Mouse (Mus musculus) small intestine, adult 10 weeks (tissue): ENCODE measurements around the gene Col8a2. TPM values are rescaled to one million over a fixed set of nuclear protein-coding genes. Genes with fewer than 3 reads are reported as not detected.

Experiments used
- polyA plus RNA-seq: library from polyadenylated mRNA; stranded (reverse); fragments of 350-450 nt; fragmentation: Illumina TruSeq; extraction: RNeasy Lipid Tissue Mini Kit (QIAGEN cat#74804); gene quantifications from one replicate; pipeline ENCODE4 v1.2.3, GENCODE M21; 2014; ENCODE audit warnings: low replicate concordance

The Col8a2 gene
- polyA plus RNA-seq = 0.71 TPM

GRCm38 (mm10) chr4:126286492-126286891, at the start of gene Col8a2:
Gene Col8a2, plus strand, starts transcription at chr4:126286793.

GRCm38 (mm10) chr4:126256131-126256791, 30.3 kb upstream of the Col8a2 start, which contains the start of gene Map7d1:
Gene Map7d1, minus strand, starts transcription at chr4:126256343.

GRCm38 (mm10) chr4:126262119-126262807, 24.3 kb upstream of the Col8a2 start, which contains the start of gene Trappc3:
Gene Trappc3, plus strand, starts transcription at chr4:126262325.

GRCm38 (mm10) chr4:126321111-126321853, 34.7 kb downstream of the Col8a2 start, which contains the start of gene Adprhl2:
Gene Adprhl2, minus strand, starts transcription at chr4:126321703.

GRCm38 (mm10) chr4:126325281-126325861, 38.8 kb downstream of the Col8a2 start, which contains the start of gene Tekt2:
Gene Tekt2, minus strand, starts transcription at chr4:126325688.

Other genes starting within 250 kb of the Col8a2 start
- gene Mrps15, start 239.9 kb upstream of the Col8a2 start, polyA plus RNA-seq = 145 TPM
- gene Oscp1, start 228.2 kb upstream of the Col8a2 start, polyA plus RNA-seq = 0.15 TPM
- 1.2 TPM for gene Lsm10, start 190.2 kb upstream of the Col8a2 start, polyA plus RNA-seq
- gene Stk40, start 182.8 kb upstream of the Col8a2 start, polyA plus RNA-seq = 1.3 TPM
- not detected for gene Eva1b, start 139.0 kb upstream of the Col8a2 start, polyA plus RNA-seq
- 2.3 TPM for gene Sh3d21, start 123.3 kb upstream of the Col8a2 start, polyA plus RNA-seq
- gene Thrap3, start 84.0 kb upstream of the Col8a2 start, polyA plus RNA-seq = 207 TPM
- gene Map7d1, start 30.4 kb upstream of the Col8a2 start, polyA plus RNA-seq = 0.56 TPM
- 23.6 TPM for gene Trappc3, start 24.5 kb upstream of the Col8a2 start, polyA plus RNA-seq
- not detected for gene Adprhl2, start 34.9 kb downstream of the Col8a2 start, polyA plus RNA-seq
- not detected for gene Tekt2, start 38.9 kb downstream of the Col8a2 start, polyA plus RNA-seq
- gene Ago3, start 142.8 kb downstream of the Col8a2 start, polyA plus RNA-seq = 8.4 TPM
- gene Ago1, start 181.8 kb downstream of the Col8a2 start, polyA plus RNA-seq = 7.9 TPM
- 3.9 TPM for gene Ago4, start 246.7 kb downstream of the Col8a2 start, polyA plus RNA-seq